Mouse (Mus musculus): ENCODE results near the gene Pold4.

GRCm38 (mm10) chr19:4220416-4220815 is 11.3 kb upstream of the Pold4 start:
- TF ChIP-seq CTCF (IDR thresholded peaks at IDR 0.05; ENCODE audit: extremely low read depth, insufficient read depth, low read length) (no peak), POLR2A (IDR thresholded peaks at IDR 0.05; ENCODE audit: extremely low read depth, insufficient read depth, low read length) (no peak)

Measured in cortical plate, adult 2 months (tissue).